Mouse (Mus musculus) liver (tissue): ENCODE data around the gene Nell1.

Experiments used
- DNase-seq: peaks from one replicate; pipeline ENCODE4 v3.0.0-alpha.2; 2020; ENCODE audit warnings: mixed read lengths

Gene Nell1

DNA sequence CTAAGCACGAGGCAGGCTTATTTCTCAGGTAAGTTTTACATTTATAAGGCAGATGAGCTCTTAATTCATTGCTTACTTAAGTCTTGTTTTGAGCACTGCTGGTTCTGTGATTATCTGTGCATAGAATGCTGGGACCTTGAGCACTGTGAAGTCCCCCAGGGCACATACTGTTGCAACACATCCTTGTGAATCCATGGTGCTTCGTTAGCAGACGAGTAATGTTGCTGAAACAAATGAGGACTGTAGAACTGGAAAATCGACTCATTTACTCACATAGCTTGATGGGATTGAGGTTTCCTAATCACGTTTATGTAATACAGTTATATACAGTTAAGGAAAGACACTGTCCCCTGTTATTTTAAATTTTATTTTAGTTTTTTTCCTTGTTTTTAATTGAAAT lies 364.1 kb downstream of the Nell1 start:
- no peak for DNase-seq

DNA sequence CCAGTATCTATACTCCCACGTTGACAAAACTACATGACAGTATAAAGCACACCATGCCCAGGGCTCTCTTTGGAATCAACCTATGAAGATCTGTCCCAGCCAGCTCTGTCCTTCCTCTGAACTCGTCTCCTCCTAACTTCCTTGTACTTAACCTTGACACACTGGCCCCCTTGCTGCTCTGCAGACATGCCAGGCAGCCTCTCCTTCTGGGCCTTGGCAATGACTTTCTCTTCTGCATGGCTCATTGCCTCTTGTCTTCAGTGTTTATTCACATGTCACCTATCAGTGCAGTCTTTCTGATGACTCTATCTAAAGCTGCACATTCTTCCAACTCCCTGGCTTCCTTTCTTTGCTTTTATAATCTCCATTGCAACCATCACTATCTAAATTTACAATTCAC lies 376.9 kb downstream of the Nell1 start:
- no peak for DNase-seq

DNA sequence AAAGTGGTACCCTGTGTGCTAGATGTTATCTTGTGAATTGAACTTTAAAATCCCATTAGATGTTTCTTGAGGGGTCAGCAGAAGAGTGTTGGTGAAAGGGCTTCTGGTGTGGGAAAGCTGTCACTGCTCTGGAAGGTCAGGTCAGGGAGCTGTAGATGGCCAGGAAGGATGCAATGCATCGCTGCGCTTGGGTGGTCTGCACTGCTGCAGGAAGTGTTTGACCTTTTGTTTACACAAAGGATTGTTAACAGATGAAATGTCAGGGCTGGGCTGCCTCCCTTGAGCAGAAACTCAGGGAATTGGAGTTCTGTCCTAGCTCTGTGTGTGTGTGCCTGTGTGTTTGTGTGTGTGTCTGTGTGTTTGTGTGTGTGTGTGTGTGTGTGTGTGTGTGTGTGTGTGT lies 382.5 kb downstream of the Nell1 start:
- no peak for DNase-seq

DNA sequence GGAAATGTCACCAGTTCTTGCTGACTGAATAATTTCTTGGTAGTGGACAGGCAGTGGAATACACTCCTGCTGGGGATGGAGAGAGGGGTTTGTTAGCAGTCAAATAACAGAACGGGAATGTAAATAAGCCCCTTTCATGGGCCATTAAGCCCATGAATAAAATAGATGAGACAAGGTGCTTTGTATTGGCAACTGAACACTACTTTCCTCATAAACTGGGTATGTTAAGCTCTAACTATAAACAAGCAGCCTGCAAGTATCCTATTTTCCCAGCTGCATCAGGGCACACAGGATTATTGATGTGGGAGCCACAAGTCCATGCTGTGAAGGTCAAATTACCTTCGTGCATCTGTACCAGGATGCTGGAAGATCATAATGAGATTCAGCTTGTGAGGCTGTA lies 387.4 kb downstream of the Nell1 start:
- no peak for DNase-seq

GRCm38 (mm10) chr7:50374876-50375275 lies 400.2 kb downstream of the Nell1 start:
- DNase-seq, result no peak

DNA sequence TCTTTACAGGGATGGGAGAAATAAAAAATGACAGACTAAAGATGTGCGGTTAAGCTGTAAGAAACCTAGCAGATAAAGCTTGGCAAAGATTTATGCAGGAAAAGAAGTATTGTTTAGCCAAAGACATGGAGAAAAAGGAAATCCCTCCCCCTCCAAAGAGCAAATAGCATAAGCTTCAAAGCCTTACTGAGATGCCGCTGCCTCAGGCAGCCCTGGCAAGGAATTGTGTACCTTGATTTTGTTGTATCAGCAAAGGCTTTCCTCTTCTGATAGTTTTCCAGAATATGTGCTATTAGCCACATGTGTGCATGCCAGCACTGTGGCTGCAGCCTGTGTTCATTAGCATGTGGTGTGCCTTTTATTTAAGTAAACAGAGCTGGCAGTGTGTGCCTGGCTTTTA lies 435.8 kb downstream of the Nell1 start:
- no peak for DNase-seq

- no peak for DNase-seq
Observed at GRCm38 (mm10) chr7:50419976-50420375, 445.3 kb downstream of the Nell1 start.

DNA sequence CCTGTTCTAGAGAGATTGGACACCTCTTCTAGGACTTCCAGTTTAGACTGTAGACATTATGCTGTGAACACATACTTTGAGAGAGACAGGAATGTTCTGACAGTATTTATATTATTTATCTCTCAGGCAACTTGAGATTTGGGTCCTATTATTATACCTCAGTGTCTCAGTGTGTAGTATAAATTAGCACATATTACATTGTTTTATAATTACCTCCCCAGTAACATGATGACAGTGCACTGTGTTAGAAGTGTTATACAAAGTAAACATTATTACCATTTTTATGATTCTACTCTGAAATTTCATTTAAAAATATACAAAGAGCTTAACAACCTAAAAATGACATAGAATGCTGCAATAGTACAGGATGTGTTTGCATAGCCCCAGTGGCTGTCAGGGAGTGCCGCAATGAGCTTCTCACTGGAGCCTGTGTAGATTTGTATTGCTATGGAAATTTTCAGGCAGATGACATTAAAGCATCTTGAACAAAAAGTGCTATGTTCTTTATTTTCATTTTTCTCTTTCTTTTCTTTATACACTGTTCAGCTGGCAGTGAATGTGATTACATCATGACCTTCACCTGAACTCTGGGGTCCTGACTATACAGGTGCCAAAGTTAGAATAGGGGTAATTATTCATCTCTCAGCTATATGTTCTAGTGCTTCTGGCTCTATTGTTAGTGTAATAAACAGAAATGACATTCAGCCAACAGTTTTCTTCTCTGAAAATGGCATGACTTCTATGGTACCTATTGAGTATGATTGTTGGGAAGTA lies 447.9 kb downstream of the Nell1 start:
- DNase-seq, result no peak

- no peak for DNase-seq
Observed at GRCm38 (mm10) chr7:50429725-50430124, 455.1 kb downstream of the Nell1 start.

DNA sequence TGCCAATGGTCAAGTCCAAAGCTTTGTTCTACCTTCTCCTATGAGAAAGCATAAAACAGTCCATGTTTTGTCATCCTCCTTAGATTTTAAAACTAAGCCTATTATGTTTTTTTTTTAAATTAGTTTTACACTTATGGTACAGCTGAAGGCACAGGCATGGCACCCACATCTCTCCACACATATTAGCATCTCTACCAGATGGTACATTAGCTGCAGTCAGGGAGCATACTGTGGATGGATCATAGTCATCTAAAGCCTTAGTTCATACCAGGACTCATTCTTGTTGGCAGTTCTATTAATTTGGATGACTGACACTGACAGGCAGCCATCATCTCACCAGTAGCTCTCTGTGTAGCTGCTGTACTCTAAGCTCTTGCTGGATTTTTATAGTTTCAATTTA lies 466.6 kb downstream of the Nell1 start:
- no peak for DNase-seq

GRCm38 (mm10) chr7:50447316-50447715 lies 472.7 kb downstream of the Nell1 start:
- no peak for DNase-seq

DNA sequence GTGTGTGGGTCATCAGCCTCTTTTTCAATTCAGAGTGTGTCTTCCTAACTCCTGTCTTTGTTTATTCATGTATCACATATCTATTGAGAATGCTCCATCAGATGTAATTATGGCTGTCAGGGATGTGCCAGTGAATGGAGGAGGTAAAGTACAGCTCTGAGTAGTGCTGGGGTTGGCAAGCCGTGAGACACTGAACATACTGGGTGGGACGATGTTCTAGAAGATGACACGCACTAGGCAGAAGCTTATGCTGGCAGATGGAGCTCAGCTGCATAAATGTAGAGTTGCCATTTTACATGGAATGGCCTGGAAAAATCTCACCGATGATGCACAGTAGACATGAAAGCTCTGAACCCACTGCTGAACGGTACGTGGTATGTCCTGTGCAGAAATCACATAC lies 493.1 kb downstream of the Nell1 start:
- no peak for DNase-seq

GRCm38 (mm10) chr7:50470555-50470954 lies 495.9 kb downstream of the Nell1 start:
- DNase-seq, result no peak

DNA sequence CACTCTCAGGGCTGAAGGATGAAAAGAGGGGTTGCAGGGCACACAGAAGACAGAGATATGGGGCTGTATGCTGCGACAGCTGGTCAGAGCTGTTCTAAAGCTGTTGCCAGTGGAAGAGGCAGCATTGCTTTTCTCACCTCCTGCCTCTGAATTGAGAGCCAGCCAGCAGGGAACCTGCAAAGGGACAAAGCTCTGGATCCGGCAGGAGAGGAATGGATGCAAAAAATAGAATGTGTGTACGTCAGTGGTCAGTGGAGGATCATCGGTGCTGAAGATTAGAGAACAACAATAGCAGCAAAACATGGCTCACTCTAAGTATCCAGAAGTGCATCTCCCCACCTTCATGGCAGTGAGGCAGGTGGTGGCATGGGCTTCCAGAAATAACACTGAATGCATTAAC lies 507.3 kb downstream of the Nell1 start:
- no peak for DNase-seq

DNA sequence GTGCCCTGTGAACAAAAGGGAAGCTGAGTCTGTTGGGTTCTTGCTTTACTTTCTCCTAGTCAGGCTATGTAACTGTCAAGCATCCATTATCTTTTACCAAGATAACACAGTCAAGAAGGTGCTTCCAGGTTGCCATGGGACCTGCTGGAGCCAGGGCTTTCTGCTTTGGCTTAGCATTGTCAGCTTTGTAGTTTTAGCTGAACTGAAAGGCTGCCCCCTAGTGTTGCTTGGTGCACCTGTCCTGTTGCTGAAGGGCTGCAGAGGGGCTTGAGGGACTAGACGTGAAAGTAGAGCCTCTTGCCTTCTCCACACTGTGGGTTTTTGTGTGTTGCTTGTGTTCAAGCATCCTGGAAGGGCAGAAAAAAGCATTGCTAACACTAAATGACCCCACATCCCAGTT lies 510.6 kb downstream of the Nell1 start:
- peak; percentile 10 for DNase-seq

DNA sequence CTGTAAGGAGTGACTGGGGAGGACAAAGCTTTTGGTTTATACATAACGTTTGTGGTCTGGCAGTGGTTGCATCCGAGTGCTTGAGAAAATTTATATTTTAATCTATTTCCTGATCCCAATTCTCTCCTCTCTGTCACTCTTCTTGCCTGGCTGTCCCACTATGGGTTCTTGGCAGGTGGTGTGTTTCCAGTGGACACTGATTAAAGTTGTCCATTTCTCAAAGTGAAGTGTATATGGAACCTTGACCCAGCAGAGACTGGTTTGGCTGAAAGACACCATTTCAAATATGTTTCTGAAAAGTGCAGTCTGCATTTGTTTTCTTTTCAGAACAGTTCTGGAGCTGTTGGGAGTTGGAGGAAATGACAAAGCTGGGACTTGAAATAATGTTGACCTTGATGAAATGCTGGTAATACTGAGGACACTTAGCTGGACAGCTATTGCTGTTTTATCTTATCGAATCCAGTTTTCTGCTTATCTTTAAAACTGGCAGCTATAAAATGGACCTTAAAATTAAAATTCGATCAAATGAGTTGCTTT lies 512.3 kb downstream of the Nell1 start:
- DNase-seq, result no peak

- no peak for DNase-seq
Observed at GRCm38 (mm10) chr7:50501562-50501961, 526.9 kb downstream of the Nell1 start.

GRCm38 (mm10) chr7:50507047-50507446 lies 532.4 kb downstream of the Nell1 start:
- no peak for DNase-seq

DNA sequence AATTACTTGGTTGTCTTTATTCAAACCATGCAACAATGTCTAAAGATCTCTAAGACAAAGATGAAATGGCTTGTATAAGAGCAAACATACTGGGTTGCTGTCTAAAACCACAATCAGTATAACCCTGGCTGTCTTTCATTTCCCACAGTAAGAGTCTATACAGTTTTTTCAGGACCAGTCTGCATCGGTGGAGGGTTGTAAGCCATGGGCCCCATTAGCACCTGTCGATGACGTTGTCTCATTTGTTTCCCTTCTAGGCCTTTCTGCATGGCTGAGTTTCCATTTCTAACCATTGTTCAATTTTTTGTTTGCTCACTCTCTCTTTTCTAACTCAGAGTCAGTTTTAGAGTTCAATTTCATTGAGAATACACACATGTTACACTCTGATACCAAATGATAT lies 540.2 kb downstream of the Nell1 start:
- DNase-seq, result no peak

DNA sequence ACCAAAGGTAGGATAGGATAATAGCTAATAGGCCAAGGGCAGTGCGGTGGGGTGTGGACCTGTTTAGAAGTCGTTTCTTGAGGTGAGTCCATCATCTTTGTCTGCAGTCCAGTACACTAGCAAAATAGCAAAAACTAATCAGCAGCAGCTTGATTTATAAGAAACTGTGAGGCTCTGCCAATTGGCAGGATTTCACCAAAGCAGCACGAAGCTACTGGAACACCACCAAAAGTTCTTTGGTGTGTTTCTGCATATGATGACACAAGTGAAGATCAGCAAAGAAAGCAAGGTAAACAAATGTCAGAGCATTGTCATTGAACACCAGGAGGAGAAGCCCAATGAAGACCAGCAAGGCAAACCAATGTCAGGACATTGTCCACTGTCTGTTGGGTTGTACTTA lies 542.0 kb downstream of the Nell1 start:
- DNase-seq, result no peak

- DNase-seq, result no peak
Observed at GRCm38 (mm10) chr7:50543373-50543772, 568.7 kb downstream of the Nell1 start.

DNA sequence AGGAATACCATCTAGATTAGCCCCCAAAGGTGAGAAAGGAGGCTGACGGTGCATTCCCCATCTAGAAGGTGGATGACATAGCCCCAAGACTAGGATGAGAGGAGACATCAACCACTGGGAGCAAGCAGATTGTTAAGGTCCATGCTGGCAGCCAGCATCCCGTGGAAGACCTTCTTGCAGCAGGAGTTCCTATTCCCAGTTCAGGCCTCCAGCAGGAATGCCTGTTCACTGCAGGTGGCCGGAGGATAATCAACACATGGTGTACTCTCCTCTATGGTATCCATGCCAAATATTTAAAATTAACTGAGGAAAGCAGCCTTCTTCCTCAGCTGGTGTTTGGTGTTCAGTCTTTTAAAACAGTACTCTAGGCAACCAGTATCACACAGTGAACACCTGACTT lies 574.9 kb downstream of the Nell1 start:
- no peak for DNase-seq

GRCm38 (mm10) chr7:50551426-50551825 lies 576.8 kb downstream of the Nell1 start:
- no peak for DNase-seq

DNA sequence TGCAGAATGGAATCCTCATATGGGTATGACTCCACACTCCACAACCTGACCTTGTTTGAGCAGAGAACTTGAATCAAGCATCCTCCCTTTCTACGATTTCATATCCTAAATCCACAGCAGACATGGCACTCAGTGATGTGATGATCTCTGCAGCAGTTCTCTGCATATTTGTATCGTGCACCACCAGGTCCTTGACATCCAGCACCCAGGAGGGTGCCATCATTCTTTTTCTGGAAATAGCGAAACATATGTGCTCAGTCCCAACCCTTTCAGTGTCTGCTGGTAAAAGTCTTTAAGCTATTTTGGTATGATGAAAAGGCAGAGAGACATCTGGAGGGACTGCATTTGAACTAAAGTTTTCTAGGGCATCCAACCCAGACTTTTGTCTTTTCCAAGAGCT lies 588.0 kb downstream of the Nell1 start:
- no peak for DNase-seq

GRCm38 (mm10) chr7:50573841-50574240 lies 599.2 kb downstream of the Nell1 start:
- no peak for DNase-seq
